Mouse (Mus musculus) embryo, embryonic 9.5 days (tissue): Measurements from ENCODE around the gene Snrpa.

ENCODE experiments used
- DNase-seq: peaks from one replicate; pipeline ENCODE4 v3.0.0-alpha.2; 2017; ENCODE audit errors: extremely low spot score

Snrpa gene

DNA sequence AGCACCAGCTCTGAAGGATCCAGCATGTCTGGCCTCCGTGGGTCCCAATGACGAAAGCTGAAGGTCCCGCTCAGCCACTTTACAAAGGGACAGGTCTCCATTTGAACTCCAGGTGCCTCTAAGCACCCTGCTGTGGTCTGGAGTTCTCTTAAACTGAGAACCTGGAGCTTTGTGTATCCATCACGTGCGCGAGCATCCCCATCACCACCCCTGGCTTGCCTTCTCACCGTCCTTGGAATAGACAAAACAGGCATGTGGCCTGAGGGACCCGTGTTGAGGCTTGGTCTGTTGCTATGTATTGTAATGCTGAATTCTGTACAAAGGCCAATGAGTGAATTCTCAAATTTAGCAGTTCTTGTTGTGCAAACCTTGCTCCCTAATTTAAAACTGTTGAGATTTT lies 2.7 kb upstream of the Snrpa start:
- DNase-seq: no peak

DNA sequence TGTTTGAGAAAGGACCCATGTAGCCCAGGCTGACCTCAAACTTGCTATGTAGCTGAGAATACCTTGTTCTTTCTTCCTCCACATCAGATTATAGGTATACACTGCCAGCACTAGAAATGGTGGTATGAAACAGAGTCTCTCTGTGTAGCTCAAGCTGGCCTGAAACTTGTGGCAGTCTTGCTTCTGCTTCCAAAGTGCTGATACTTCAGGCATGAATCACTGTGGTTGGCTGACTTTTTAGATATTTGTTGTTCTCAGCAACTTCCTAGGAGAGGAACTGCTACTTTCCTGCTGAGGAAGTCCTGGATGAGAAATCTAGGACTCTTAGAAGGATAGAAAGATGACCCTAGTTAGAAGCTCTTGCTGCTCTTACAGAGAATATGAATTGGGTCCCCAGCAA lies 2.3 kb upstream of the Snrpa start:
- no peak for DNase-seq

DNA sequence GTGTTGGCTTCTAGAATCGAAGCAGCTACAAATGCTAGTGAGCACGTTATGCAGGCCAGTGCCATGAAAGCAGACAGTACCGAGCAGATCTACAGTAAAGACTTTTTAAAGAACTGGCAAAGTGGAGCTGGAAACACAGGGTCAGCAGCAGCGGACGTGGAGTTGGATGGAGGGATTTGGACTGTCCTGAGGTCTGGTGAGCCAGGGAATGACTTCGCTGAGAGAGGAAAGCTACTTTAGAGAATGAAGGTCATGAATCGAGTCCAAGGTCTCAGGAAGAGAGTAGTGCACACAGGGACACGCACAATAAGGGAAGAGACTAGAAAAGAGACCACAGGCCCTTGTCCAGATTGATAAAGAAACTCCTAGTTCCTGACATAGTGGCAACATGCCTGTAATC lies 1.6 kb upstream of the Snrpa start:
- DNase-seq: no peak

DNA sequence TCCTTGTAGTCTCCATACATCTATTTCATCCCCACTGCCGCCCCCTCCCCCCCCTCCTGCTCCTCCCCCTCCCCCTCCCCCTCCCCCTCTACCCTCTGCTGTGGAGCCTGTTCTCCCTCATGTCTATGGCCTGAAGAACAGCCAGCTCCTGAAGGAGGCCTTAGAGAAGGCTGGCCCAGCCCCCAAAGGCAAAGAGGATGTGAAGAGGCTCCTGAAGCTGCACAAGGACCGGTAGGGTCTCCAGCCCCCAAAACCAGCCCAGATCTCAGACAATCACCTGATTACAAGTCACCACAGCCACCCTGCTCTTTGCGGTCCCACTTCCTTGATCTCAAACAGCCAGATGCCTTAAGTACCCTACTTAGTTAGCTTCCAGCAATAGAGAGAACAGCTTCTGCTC lies 1.1 kb upstream of the Snrpa start:
- no peak for DNase-seq

DNA sequence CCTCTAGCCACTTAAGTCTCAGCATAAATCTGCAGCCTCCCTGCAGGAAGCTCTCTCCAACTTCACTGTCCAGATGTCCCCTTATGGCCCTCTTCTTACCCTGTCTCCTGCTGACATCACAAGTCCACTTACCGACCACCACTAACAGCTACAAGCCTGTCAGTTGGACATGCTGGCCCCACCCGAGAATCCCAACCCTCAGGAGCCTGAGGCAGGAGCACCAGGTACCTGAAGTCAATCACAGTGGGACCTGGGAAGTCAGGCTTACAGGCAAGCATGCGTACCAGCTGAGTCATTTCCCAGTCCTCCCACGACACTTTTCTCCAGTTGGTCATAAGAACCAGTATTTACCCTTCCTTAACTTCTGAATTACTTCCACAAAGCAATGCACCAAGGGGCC lies 2.3 kb downstream of the Snrpa start:
- DNase-seq: no peak

DNA sequence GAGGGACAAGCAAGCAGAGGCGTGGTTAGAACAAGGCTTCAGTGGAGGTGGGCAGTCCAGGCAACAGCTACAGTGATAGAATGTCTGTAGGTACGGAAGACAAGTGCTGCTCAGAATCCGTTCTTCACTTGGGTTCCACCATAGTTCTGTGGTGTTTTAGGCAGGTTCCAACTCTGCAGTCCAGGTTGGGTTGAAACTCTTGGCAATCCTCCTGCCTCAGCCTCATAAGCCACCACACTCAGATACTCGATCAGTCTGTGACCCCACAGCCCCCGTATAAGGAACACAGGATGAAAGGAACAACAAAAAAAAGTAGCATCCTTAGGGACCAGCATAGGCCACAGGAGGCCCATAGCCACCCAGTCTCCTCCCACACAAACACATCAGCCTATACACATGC lies 3.6 kb downstream of the Snrpa start:
- no peak for DNase-seq

DNA sequence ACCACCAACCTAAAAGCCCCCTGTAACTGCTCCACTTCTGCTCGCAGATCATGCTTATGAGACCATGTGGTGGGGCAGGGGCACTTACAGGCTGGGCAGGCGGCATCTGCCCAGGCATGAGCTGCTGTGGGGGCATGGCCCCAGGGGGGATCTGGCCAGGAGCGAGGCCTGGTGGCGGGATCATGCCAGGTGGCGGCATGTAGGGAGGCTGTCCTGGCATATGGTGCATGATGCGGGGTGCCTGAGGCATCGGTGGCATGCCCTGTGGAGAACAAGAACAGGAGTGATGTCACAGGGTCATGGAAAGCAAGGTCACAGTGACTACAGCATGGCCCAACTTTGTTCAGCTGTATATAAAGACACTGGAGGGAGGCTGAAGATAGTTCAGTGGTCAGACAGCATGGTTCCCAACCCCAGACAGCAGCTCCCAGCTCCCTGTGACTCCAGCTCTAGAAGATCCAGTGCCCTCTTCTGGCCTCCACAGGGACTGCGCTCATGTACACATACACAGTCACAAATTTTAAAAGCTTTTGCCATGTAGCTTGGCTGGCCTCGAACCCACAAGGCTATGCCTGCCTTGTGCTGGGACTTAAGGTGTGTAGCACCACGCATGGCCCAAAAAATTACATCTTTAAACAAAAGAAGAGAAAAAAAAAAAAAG lies 6.7 kb downstream of the Snrpa start:
- no peak for DNase-seq

DNA sequence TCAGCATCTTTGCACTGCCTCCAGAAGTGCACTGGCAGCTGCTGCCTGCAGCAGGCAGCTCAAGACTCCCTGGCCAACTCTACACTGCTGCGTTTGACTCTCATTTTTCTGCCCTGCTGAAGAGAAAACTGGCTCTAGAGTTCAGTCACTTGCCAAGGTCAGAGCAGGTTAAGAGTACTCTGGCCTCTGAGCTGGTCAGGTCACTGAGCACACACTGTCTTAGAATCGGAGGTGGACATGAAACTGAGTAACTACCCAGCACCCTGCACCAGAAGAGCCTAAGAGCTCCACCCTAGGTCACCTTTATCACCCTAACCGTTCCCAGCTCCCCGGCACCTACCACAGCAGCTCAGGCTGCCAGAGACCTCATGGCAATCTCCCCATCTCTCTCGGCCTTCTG lies 10.1 kb downstream of the Snrpa start:
- no peak for DNase-seq

DNA sequence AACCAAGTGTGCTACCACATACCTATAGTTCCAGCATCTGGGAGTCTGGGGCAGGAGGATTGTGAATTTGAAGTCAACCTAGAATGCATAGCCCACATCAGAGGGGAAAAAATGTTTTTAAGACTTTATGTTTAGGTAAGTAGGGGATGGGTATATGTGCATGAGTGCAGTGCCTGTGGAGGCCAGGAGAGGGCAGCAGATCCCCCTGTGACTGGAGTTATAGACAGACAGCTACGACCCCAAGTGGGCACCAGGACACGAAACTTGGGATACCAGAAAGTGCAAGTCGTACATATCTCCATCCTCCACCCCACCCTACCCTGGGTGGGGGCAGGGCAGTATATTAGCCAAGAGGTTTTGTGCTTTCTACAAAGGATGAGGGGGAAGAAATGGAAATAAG lies 11.1 kb downstream of the Snrpa start:
- peak; percentile 60 for DNase-seq

DNA sequence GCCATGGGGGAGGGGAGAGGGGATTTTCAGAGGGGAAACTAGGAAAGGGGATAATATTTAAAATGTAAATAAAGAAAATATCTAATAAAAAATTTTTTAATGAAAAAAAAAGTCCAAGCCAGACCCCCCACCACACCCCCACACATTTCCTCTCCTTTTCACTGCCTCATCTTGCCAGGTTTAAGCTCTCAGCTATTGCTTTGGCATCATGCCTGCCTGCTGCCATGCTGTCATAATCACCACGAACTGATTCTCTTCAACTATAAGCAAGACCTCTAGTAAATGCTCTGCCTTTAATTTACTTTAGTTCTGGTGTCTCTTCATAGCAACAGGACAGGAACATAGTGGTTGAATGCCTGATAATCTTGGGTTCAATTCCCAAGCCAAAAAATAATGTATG lies 13.6 kb downstream of the Snrpa start:
- DNase-seq: no peak

DNA sequence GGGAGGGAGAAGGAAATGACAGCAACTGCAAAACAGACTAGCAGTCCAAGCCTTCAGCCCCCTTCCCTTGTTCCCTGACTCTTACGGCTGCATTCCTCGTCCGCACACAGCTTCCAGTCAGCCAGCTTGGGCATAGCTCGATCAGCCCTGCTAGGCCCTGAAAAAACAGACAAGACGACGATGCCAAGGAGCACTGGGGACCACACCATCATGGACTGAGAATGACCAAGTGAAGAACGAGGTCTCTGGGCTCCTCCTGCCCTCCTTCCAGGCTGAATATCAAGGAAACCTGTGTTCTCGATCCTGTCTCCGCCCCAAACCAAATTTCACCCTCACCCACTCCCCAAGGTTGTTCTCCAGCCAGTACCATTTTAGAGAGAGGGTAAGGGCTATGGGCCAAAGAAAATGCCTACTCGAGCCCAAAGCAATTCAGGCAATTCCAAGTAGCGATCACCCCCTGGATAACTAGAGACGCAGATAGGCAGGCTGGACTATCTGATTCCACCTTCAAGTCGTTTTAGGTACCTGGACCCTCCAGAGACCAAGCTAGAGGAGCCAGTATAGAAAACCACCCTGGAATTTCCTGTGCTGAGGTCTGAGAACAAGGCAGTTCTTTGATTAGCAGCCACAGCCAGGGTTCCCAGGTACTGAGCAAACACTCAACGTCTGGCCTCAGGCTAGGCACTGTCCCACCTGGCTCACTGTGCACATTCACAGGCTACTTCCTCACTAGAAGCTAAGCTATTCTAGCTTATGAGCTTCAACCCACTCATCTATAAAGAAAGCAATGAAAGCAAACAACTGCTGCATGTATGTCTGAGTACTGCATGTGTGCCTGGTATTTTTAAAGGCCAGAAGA lies 15.0 kb downstream of the Snrpa start, which contains the start of the genes Gm21983 and Mia:
TSS of gene Gm21983 (minus strand) at position 250 of the 859 bp plus-strand sequence.
TSS of gene Mia (minus strand) at position 321 of the 859 bp plus-strand sequence.
- DNase-seq: no peak

DNA sequence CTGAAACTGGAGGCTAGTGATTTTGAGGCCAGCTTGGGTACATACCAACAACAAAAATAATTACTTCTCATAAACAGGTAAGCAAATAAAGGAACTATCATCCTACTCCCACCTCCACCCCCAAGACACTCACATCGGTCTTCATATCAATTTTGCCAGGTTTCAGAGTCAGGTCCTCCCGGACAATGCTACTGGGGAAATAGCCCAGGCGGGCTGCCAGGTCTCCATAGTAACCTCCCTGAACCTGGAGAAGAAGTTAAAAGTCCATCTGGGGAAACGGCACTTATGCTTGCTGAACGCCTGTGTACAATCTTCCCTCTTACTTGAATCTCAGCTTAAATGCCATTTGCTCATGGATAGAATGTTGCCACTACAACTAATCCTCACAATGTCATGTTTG lies 16.0 kb downstream of the Snrpa start:
- no peak for DNase-seq

DNA sequence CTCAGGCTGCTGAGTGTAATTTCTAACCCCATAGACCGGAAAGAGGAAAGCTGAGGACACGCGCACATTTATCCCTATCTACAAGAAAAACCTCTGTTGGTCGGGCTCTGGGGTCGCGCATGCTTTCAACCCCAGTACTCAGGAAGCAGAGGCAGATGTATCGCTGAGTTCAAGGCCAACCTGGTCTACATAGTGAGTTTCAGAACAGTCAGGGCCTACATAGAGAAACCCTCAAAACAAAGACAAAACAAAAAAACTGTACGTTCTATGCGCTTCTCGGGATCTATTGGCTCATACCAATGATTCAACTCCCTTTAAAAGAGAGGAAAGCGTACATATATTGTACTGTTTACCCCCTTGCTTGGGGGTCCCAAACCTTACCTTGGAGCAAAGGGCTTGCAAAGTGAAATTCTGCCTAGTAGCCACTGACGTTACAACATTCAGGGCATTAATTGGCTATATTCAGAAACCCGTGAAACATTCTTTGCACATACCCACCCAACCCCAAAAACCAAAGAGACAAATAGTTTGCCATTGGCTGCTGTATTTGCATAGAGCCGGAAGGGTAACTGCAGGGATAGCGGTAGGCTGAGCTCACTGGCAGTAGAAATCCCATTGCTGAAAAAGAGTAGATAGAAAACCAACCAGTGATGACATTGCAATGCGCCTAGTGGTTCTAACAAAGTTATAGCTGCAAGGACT lies 16.7 kb downstream of the Snrpa start:
- DNase-seq: no peak

DNA sequence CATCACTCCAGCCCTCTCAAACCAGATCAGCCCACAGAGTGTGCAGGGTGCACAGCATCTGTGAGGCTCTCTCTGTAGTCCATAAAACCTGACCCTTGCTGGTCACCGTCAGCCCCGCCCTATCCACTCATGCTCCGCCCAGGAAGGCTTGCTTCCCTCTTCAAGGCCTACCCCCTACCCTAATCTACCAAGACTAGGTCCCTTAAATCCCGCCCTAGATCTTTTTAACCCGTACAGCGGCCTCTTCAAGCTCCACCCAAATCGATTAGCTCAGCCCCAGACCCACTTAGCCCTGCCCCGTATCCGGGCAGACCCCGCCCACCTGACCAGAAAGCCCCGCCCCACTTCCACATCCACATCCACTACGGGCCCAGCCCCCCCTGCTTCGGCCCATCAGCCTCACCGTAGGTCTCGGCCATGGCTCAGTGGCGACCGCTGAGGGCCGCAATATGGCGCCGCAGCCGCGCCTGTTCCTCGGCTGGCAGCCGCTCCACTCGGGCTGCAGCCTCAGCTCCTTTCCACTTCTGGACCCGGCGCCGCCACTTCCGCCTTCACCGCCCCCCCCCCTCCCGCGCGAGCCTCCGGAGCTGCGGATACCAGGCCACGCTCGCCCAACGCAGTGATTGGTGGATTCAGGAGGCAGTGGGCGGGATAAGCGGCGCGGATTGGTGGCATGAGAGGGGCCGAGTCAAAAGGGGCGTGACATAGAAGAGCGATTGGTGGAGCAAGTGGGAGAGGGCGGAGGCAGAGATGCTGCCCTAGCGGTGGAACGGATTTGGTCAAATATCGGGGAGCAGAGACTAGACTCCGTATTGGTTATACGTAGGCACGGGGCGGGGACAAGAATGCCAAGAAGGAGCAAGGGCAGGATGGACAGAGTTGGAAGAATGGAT lies 17.5 kb downstream of the Snrpa start, which contains the start of gene Rab4b:
TSS of gene Rab4b (minus strand) at position 573 of the 893 bp plus-strand sequence.
- DNase-seq: peak; percentile 100

DNA sequence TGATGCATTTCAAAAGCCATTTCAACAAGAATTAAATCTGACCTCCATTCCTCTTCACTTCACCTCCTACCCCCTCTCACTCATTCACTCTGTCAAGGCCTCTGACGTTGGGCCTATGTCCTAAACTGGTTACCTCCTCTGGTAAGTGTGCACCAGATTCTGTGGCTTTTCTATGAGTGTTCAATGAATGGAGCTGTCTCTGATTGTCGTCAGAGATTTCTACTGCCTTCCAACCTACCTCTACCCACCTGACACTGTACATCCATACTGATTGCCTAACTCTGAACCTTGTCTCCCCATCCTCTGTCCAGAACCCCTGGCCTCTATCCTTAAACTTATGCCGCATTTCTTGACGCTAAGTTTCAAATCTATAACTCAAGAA lies 18.1 kb downstream of the Snrpa start:
- DNase-seq: no peak

DNA sequence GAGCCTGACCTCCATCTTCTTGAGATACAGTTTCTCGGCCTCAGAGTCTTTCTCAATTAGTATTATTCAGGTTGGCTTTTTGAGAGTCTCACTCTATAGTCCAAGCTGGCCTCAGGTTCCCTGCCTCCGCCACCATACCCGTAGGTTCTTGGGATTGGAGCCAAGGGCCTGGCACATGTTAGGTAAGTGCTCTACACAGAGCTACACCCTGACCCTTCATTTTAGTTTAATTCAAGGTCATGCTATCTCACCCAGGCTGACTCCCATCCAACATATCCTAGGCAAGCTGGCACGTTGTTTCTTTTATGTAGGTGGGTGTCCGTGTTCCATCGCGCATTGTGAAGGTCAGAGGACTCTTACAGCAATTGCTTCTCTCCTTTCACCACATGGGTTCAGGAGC lies 21.2 kb downstream of the Snrpa start:
- DNase-seq: no peak

DNA sequence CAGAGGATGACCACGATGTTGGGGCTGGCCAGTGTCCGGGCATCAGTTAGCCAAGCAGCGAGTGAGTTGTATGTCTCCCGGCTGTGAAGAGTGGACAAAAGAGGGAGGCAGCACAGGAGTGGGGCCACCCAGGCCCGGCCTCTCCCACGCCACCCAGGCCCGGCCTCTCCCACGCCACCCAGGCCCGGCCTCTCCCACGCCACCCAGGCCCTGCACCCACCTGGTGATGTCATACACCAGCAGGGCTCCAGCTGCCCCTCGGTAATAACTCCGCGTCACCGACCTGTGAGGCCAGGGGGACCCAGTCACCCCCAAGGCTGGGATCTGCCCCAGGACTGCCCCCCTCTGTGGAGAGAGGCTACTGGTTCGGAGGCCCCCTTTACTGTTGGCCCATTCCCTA lies 21.6 kb downstream of the Snrpa start:
- no peak for DNase-seq

DNA sequence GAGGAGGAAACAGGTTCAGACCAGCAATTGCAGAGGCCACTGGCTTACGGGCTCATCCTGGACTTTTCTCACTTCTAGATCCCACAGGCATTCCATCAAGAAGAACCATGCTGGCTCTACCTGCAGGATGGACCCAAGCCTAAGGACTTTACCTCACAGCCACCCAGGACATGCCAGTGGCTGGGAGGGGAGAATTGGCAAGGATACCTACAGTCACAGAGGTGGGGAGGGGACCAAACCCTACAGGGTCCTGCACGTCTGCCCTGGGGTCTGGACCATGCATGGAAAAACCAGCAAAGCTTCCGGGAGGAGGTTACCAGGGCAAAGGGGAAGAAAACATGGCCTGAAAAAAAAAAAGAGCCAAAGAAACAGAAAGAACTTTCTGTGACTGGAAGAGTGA lies 25.1 kb downstream of the Snrpa start:
- DNase-seq: no peak

DNA sequence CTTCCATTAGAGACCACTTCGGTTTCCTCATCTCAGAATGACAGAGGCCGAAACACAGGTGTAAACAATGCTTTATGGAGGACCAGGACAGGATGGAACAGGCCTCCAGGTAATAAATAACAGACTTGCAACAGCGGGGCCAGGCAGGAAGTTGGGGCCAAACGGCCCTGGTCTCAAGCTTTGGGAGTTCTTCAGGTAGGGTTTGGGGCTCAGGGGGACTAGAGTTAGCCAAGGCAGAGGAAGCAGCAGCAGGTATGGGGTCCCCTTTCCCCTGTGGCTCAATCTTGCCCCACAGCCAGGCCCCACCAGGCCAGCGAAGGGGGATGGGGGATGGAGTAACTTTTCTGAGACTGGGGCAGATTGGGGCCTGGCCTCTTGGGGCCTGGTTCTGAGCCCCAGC lies 27.7 kb downstream of the Snrpa start:
- DNase-seq: no peak

DNA sequence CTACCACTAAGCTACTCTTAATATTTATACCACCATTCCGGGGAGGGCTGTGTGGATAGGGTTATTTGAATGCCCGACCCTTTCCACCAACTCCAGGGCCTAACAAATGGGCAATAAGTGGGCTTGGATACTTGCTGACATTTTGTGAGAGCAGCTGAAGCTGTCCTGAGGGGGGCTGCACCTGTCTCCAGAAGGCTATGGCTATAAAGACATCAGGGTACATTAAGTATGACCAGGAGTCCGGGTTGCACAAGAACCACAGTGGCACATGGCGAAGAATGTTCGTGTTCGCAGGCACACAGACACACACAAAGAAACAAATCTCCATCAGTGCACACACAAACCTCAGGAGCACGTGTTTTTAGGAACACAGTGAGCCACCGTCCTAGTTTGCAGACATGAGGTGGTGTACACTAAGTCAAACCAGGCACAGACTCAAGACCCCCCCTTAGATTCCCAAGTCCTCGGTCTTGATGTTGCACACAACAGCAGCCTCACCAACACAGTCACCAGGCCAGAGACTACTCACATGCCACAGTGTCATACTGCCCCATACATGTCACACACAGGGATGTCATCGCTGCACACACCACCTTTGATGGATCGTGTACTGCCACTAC lies 28.5 kb downstream of the Snrpa start:
- DNase-seq: no peak
